Mouse (Mus musculus) cerebellum, adult 11 months (tissue): ENCODE data around the gene C5ar1.
"Not testable (repeated sequence)": the region's sequence is repeated elsewhere in the genome, so short reads cannot be mapped to it uniquely, and the experiment has no call there.

Experiments used
- DNase-seq: peaks from one replicate; pipeline ENCODE4 v3.0.0; 2022

Gene C5ar1

DNA sequence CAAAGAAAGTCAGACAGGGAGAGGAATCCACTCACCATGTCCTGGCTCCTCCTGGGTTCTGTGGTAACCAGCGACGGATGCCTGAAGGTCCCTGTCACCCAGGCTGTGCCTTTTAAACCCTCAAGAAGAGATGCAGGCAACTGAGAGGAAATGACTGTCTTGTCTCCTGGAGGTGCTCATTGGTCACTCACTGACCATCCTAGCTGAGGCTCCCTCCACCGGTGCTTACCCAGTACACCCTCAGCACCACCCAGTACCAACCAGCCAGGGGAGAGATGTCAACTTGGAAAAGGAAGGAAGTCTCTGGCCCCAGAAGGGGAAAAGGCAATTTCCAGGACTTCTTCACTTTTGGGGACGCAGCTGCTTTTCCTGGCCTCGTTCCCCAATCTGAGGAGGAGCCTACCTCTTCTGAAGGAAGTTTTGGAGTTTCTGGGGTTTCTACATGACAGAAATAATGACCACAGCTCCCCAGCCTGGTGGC is at the start of gene C5ar1:
Gene C5ar1 (minus strand): TSS at position 431 of the 481 bp plus-strand sequence.
- DNase-seq = no peak

DNA sequence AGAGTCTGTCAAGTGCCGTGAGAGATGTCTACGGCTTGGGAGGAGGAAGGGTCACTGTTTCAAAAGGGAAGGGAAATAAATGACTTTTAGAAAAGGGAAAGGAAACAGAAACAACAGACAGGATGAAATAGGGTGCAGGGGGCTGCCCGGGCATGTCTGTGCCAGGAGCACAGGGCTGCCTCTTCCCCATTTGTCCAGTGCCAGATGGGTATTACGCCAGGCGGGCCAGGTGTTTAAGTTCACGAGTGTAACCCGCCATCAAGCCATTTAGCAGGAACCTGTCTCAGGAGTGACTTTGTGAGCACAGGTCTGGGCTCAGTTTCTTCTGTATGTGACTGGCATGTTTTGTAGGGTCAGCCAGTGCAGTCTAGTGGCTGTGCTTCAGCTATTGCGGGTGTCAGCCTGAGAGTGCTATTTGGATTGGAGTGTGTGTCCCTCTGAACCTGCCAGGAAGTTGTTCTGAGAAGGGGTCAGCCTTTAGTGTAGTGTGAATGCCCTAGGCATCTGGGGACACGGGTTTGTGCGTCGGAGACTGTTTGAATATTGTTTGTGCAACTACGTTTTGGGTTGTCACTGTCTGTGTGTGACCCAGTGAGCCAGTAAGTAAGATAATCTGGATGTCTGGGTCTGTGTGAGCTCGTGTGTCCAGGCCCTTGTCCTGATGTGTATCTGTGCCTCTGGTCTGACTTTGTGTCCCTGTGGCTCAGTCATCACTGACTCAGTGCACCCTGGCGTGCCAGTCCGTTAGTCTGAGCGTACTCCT is 49.4 kb upstream of the C5ar1 start:
- no peak for DNase-seq

DNA sequence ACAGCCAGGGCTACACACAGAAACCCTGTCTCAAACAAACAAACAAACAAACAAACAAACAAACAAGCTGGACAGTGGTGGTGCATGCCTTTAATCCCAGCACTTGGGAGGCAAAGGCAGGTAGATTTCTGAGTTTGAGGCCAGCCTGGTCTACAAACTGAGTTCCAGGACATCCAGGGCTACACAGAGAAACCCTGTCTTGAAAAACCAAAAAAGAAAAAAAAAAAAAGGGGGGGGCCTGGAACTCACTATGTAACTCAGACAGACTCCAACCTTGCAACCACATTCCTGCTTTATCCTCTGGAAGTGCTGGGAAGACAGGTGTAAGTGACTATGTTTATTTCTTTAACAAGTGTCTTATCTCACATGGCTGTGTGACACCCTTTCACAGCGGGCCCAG is 48.8 kb upstream of the C5ar1 start, which contains the start of gene Bbc3:
Gene Bbc3 (plus strand): TSS at position 301 of the 400 bp plus-strand sequence.
- not testable (repeated sequence) for DNase-seq

DNA sequence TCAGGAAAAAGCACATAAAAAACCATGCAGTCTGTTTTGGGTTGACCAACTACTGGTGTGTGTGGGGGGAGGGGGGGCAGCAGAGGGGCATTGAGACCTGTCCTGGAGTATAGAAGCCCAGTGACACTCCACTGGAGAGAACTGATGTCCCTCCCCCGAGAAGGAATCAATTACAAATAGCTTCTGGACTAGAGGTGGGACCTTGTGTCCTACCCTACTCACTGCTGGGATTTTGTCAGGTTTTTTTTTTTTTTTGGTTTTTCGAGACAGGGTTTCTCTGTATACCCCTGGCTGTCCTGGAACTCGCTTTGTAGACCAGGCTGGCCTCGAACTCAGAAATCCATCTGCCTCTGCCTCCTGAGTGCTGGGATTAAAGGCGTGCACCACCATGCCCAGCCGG is 47.8 kb upstream of the C5ar1 start:
- not testable (repeated sequence) for DNase-seq

DNA sequence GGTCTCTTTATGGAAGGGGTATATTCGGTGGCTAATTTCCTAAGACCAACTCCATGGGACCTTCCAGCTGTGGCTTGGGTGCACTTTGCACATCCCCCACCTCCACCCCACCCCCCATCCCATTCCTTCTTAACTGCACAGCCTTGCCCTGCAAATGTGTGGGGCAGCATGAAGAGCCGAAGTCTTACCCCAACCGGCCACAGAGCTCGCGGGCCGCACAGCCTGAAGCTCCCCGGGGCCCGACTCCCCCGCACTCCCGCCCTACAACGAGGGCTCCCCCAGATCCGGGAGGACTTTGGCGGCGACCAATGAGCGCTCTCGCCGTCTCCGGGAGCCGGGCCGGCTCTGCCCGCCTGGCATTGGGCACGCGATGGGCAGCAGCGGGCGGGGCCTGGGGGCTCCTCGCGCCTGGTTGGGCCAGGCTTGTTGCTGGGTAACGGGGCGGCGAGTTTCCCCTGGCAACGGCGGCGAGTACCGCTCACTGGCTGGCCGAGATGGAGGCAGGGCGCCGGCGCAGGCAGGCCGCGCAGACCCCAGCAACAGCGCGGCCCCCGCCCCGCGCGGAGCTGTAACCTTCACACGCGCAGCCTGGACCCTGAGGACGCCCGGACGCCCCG is 40.2 kb upstream of the C5ar1 start:
- peak; percentile 95 for DNase-seq

DNA sequence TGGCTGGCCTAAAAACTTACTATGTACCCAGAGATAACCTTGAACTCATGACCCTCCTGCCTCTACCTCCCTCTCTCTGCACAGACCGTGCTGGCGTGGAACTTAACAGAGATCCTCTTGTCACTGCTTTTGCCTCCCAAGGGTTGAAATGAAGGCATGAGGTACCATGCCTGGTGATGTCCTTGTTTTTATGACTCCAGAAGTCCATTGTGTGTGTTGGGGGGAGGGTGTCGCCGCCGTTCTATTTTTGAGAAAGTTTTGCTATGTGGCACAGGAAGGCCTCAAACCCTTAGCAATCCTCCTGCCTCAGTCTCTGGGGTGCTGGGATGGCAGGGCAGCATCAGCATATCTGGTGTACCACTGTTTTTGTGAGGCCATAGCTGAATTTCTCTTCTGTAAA is 39.6 kb upstream of the C5ar1 start:
- DNase-seq = no peak

DNA sequence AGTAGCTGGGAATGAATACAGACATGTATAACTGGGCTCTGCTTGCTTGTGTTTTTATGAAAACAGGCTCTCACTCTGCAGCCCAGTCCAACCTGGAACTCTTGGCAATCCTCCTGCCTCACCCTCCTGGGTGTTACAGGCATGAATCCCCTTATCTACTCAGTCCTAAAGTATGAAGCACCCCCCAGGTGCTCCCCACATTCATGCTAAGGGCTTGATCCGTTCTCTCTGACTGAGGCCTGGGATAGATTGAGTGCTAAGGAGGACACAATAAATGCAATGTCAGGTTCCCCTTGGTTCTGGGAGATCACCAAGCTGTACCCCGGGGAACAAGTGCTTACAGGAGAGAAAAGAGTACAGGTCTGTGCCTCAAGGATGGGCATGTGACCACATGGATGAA is 38.3 kb upstream of the C5ar1 start:
- DNase-seq = no peak

DNA sequence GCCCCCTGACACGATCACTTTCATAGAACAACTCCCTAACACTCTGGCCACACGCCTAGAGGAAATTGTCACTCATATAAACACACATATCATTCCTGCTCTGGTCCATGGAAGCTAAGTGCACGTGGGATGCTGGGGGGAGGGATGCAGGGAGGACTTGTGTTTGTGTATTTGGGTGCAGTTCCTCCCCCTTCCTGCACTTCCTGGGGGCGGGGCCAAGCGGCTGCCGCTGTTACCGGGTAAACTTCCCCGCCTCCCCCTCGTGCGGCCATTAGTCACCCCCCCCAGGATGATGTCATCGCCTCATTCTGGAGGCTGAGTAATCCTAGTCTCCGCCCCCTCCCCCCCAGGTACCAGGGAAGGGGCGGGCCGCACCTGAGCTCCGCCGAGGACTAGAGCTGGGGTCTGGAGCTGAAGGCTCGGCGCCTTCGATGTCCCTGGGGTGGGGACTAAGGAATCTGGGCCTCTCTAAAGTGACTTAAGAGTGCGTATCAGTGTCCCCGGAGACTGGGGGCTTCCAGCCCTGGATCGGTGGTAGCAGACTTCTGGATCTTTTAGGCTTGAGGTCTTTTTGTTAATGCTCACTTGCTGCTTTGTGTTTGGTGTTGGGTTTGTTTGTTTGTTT is 37.5 kb upstream of the C5ar1 start:
- DNase-seq = peak; percentile 87

DNA sequence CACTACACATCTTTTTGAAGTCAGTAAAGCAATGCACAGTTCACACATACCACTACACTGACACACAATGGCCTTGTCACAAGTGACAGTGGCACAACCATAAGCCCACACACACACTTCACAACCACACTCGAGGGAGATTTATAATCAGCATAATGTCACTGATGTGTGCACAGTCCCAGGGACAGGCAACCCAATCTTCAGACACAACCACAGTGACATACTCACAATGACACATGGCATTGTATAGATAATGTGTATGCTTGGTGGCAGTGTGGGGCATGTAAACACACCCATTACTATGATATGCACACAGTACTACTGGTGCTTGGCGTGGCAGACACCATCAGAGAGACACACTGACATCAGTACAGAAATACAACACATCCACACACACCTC is 36.8 kb upstream of the C5ar1 start:
- no peak for DNase-seq

DNA sequence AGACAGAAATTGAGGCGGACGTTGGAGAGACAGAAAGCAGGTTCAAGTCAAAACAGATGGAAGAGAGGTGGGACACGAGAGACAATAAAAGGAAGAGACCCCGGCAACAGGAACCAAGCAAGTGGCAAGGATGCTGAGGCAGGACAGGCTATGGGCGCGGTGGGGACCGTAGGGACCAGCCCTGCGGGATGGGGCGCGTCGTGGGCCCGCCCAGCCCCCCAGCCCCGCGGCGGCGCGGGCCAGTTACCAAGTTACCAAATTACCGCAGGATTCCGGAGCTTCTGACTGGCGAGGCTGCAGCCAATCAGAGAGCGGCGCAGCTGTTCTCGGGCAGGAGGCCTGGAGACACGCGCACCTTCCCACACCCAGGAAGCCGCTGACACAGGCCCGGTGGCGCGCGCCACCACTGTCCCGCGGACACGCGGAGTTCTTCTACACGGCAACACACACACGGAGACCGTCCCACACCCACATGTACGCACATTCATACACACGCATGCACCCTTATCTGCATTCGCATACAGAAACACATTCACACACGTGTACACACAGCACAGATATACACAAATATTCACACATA is 36.1 kb upstream of the C5ar1 start:
- peak; percentile 78 for DNase-seq

DNA sequence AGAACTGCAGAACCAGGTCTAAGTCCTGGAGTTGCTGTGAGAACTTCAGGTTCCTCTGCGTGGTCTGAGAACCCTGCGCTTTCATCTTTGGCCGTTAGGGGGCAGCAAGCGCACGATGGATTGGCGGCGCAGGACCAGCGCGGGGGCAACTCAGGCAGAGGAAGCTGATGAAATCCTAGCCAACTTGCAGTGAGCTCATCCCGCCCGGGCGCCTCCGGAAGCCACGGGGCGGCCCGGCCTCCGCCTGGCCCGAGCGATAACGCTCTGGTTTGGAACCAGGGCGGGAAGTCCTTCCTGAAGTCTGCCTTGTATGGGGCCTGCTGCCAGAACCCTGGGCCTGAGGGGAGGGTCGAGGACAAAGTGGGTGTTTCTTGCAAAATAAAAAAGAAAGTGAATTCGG is 35.5 kb upstream of the C5ar1 start:
- peak; percentile 94 for DNase-seq

DNA sequence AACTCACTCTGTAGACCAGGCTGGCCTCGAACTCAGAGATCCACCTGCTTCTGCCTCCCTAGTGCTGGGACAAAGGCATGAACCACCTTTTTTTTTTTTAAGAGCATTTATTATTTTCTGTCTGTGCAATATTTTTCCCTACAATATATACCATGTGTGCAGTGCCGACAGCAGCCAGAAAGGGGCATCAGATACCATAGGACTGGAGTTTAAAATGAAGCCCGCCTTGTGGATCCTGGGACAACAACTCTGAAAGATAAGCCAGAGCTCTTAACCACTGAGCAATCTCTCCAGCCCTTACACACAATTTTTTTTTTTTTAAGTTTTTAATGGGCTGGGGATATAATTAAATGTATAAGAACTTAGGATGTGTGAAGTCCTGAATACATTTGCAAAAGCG is 35.0 kb upstream of the C5ar1 start:
- DNase-seq = no peak

DNA sequence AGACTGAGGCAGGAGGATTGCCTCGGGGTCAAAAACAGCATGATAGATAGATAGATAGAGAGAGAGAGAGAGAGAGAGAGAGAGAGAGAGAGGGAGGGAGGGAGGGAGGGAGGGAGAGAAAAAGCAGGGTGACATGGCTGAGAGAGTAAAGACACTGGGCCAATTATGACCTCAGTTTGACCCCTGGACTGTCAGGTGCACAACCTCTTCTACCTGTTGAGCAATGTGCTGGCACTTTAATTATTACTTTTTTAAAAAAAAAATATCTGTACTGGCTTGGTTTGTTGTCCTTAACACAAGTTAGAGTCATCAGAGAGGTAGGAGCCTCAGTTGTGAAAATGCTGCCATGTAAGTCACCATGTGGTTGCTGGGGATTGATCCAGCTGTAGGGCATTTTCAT is 28.5 kb upstream of the C5ar1 start:
- no peak for DNase-seq

DNA sequence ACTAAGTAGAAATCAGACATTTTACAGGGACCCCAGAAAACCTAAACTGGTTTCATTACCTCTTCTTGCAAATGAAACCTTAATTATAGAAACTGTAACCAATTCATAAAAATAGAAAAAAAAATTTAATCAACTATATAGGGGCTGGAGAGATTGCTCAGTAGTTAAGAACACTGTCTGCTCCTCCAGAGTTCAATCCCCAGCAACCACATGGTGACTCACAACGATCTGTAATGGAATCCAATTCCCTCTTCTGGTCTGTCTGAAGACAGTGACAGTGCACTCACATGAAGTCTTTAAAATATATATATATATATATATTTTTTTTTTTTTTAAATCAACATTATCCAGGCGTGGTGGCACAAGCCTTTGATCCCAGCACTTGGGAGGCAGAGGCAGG is 27.7 kb upstream of the C5ar1 start:
- no peak for DNase-seq

DNA sequence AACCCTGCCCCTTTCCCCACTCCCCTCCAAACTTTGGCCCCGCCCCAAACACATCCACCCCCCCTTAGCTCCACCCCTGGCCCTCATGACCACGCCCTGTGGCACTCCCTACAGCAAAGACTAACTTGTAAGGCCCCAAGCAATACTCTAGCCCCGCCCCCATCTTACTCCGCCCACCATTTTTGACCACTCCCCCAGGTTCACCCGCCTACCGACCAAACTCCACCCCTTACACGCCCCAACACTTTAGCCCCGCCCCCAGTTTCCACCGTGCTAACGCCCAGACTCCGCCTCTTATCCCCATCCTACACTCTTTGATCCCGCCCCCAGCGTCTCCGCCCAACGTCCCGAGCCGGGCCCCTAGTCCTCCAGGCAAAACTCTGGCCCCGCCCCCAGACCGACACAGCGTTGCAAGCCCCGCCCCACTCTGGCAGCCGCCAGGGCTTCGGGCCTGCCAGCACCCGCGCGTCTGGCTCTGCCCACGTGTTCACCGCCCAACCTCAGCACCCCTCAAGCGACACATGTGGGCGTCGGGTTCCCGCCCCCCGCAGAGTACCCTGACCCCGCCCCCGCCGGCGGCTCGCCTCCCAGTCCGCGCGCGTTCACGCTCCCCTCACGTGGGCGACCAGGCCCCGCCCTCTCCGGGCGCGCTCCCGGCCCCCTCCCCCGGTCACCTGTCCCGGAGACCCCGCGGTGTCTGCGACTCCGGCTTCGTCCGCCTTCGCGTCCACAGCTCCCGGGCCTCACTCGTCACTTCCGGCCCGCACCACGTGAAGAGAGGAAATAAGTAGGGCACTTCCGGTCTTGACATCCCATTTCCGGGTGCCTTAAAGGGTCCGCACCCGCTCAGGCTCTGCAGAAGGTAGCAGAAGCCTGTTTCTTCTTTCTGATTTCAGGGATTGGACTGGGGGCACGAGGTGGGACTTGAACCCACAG is 27.0 kb upstream of the C5ar1 start, which contains the start of gene Ccdc9:
Gene Ccdc9 (minus strand): TSS at position 770 of the 936 bp plus-strand sequence.
- peak; percentile 98 for DNase-seq

DNA sequence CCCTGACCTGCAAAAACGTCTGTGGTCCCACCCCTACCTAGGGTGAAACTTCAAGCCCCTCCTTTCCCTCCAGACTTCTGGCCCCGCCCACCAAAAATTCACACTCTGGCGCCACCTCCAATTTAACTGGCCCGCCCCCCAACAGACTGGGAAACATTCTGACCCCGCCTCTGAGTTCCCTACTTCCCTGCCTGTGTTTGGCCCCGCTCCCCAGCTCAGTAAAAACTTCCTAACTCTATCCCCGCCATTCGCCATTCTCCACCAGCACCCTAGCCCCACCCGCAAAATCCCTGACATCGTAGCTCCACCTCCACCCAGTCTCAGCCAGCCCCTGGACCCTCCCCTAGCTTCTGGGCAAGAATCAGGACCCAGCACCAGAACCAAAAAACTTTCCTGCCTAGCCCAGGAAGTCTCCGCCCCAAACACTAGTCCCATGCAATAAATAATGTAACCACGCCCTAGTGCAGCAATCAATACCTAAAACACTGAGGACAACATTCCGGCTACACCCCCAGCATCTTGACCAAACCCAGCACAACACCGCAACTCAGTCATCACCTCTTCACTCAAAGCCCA is 26.2 kb upstream of the C5ar1 start:
- DNase-seq = peak; percentile 59

DNA sequence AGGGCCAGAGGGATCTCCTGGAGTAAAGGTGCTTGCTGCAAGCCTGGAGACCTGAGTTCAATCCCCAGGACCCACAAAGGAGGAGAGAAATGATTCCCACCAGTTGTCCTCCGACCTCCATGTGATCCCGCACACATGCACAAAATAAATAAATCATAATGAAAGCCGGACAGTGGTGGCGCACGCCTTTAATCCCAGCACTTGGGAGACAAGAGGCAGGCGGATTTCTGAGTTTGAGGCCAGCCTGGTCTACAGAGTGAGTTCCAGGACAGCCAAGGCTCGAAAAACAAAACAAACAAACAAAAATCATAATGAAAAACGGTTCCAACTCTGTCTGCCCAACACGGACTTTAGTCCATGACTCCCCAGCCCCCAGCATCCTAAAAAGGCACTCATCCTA is 25.6 kb upstream of the C5ar1 start:
- no peak for DNase-seq

DNA sequence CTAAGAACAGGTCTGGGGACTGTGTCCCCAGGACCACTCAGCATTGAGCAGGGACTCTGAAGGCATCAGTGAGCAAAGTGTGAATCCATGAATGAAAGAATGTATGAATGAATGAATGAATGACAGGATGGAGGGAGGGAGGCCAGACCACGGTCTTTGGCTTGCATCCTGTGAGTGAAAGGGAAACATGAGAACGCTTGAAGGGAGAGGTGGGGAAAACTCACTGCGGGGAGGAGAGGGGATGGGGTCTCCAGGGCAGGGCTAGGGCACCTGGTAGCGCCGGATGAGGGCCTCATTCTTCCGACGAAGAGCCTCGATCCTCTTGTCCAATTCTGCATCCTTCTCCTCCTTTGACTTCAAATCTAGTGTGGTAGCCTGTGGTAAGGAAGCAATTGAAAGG is 24.7 kb upstream of the C5ar1 start:
- DNase-seq = no peak

DNA sequence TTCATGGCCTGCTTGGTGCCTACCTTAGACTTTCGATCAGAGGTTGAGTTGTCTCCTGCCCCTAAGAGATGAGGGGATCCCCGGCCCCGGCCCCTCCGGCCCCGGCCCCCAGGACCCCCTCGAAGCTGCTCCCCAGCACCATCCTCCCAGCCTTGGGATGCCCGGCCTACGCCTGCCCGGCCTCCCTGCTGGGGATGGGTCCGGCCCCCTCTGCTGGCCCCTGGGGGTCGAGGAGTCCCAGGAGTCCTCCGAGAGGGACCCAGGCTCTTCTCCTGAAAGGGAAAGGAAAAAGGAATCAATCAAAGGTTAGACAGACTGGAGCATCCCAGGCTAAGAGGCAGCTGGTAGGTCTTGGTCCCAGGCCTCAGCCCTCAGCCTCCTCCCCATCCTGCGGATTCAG is 23.0 kb upstream of the C5ar1 start:
- DNase-seq = no peak

DNA sequence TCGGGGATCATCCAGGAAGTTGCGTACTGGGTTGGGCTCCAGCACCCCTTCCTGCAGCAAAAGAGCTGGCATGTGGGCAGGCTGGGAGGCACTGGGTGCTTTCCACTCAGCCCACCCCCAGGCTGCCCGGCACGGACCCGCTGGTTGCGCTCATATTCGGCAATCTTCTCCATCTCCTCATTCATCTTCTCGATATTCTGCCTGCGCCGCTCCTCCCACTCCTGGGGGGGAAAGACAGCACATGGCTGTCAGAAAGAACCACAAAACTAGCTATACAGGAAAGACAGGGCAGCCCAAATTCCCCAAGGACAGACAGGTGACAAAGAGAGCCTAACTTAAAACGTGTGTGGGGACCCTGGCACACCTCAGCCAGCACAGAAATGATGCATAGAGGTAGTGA is 21.4 kb upstream of the C5ar1 start:
- no peak for DNase-seq

DNA sequence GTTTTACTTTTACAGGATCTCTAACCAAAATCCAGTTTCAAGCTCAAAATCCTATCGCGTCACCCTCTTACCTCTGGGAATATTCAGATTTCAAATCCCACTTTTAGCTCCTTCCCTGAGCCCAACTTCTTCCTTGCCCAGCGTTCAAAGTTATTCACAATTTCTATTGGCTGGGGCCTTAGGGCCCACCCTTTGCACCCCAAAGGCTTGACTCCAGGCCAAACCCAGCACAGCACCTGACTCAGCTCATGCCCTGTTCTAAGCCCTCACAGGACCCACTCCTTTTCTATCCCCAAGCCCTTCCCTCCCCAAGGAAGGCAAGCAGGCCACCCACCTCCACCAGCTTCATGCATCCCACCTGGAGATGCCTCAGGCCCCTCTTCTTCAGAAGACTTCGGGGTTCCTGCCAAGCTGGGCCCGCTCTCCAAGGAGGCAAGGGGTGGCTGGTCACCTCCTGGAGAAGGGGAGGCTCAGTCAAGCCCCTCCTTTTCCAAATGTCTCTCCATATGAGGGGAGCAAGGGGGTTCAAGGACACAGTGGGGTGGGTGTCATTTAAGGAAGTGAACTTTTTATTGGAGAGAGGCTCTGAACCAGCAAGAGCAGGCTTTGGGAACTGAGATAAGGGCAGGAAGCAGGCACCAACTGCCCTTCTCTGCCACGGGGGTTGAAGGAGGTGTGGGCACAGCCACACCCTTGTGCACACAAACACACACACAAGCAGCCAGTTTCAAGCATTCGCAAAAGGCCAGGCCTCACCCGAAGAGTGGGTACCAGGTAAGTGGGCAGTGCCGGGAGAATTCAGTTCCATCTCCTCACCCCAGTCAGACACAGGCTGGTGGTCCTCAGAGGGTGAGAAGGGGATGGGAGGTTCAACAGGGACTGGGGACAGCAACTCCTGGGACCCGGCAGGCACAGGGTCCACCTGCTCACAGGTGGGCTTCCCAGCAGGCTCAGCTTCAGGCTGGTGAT is 15.9 kb upstream of the C5ar1 start:
- DNase-seq = no peak
